Mouse (Mus musculus): ENCODE measurements around the gene Gm49391.
"Not testable (repeated sequence)": the region's sequence is repeated elsewhere in the genome, so short reads cannot be mapped to it uniquely, and the experiment has no call there.

Gm49391 gene

GRCm38 (mm10) chr13:60936500-60936901 lies at the start of gene Gm49391, which contains the start of gene Ctla2a:
Gm49391 (minus strand) TSS chr13:60936571.
Ctla2a (minus strand) TSS chr13:60936625.
- DNase-seq, result peak; percentile 74

- DNase-seq, result peak; percentile 4
These were observed 35.9 kb upstream of the Gm49391 start for GRCm38 (mm10) chr13:60972319-60972718.

- peak; percentile 20 for DNase-seq
These were observed 27.6 kb upstream of the Gm49391 start for GRCm38 (mm10) chr13:60963985-60964384.

GRCm38 (mm10) chr13:60961706-60962105 lies 25.3 kb upstream of the Gm49391 start:
- DNase-seq, result no peak

DNA sequence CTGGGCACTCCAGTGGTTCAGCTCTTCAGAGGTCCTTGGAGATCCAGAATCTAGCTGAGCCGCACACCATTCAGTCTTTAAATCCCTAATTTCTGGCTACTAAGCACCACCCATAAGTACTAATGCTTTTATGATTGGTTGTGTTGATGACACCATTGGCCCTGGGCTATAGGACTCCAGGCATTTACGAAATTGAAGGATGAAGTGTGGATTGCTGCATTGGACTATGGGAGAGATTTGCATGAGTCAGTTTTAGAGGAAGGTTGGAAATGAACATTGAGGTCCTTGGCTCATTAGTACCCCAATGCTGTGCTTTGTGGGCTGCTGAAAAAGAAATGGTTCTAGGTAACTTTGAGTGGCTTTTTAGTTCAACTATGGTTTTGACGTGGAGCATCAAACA lies 5.5 kb upstream of the Gm49391 start, which contains the start of gene Tpbpa:
Gene Tpbpa (minus strand): TSS at position 101 of the 400 bp plus-strand sequence.
- not testable (repeated sequence) for DNase-seq

GRCm38 (mm10) chr13:60935490-60935889 lies 881 bp downstream of the Gm49391 start, which contains the start of gene Gm49393:
Gm49393 (minus strand) TSS chr13:60935590.
- not testable (repeated sequence) for DNase-seq

GRCm38 (mm10) chr13:60904780-60905179 lies 31.6 kb downstream of the Gm49391 start, which contains the start of gene Tpbpb:
Tpbpb (minus strand) TSS chr13:60904880.
- DNase-seq, result not testable (repeated sequence)

- peak; percentile 72 for DNase-seq
These were observed 39.0 kb downstream of the Gm49391 start, which contains the start of gene Ctla2b for GRCm38 (mm10) chr13:60897328-60897727. Ctla2b (minus strand) TSS chr13:60897447.

GRCm38 (mm10) chr13:60896794-60897193 lies 39.6 kb downstream of the Gm49391 start, which contains the start of gene Gm49392:
Gm49392 (minus strand) TSS chr13:60896894.
- not testable (repeated sequence) for DNase-seq

DNA sequence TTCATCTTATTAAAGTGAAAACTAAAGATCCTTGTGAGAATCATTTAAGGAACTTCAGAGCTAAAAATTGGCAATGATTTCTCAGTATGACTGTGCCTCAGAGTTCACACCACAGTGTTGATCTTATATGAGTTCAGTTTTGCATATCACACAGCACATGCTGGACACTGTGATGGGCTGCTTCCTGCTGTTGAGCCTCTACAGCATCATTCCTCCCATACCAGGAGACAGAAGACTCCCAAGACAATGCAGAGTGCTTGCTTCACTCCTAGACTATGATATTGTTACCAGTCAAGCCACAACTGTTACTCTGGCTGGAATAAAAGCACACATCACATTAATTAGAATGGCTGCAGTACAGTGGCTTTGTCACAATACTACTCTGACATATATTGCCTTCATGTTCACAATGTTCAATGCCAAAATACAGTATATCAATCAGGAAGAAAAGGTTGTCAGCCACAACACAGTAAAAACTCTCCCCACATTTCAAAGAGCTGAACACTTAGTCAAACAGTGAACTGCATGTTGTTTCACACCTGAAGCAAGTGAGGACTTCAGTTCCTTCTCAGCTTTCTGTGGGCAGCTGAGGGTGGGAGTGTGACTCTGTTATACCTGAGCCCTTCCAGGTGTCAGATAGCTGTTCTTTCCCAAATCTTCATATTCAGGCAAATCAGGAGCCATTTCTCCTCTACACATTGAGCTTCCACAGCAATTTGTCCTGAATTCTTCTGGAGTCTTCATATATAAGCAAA lies 40.8 kb downstream of the Gm49391 start:
- no peak for DNase-seq

GRCm38 (mm10) chr13:60892301-60892700 lies 44.1 kb downstream of the Gm49391 start:
- DNase-seq, result no peak

- DNase-seq, result no peak
These were observed 72.1 kb downstream of the Gm49391 start, which contains the start of gene 4930486L24Rik for GRCm38 (mm10) chr13:60864281-60864680. 4930486L24Rik (minus strand) TSS chr13:60864475.

DNA sequence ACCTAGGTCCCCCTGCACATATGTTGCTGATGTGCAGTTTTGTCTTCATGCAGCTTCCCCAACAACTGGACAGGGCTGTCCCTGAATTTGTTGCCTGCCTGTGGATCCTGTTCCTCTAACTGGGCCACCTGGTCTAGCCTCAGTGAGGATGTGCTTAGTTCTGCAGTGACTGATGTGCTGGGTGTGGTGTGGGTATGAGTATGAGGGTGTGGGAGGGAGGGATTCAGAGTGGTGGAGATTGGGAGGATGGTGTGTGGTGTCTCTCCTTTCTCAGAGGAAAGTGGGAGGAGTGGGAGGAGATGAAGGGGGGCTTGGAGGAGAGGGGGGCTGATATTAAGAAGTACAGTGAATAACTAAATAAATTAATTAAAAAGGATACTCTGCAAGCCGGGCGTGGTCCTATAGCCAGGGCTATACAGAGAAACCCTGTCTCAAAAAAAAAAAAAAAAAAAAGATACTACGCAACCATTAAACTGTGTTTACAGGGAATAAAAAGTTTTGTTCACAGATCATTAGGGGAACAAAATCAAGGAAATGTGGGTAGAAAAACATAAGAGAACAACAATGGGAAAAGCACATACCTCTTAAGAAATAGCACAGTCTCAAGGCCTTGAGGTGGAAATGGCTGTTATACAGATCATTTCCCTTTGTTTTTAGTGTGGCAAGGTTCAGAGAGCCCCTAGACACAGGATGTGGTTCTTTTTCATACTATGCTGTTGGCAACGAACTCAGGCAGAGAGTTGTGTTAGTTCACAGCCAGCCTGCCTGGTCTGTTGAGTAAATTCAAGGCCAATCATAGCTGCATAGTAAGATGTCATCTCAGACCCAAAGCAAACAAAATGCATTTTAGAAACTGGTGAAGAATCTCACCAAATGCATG lies 87.9 kb downstream of the Gm49391 start:
- DNase-seq, result peak; percentile 6

Measured in kidney, adult 9 months (tissue).